Mouse (Mus musculus): ENCODE results near the gene Srek1ip1. TPM values are rescaled to one million over a fixed set of nuclear protein-coding genes. Genes with fewer than 3 reads are reported as not detected.

The Srek1ip1 gene
- total and polyA plus RNA-seq, 3 experiments, result 9.7 to 47.8 (median 29.0) TPM

Other genes starting within 250 kb of the Srek1ip1 start
- 25.3 and 26.0 TPM in 2 replicates for gene Cwc27, start 24.7 kb downstream of the Srek1ip1 start, total RNA-seq (2012; rRNA removed)
- 24.9 and 28.2 TPM in 2 replicates for gene Cwc27, start 24.7 kb downstream of the Srek1ip1 start, total RNA-seq (2014; rRNA removed)
- gene Cwc27, start 24.7 kb downstream of the Srek1ip1 start, polyA plus RNA-seq (2012; ENCODE audit: insufficient read length, low read depth), result 38.4 and 47.0 TPM in 2 replicates
- gene Shisal2b, start 71.4 kb downstream of the Srek1ip1 start, total RNA-seq (2012; rRNA removed), result 0.17 and 0.38 TPM in 2 replicates
- gene Shisal2b, start 71.4 kb downstream of the Srek1ip1 start, total RNA-seq (2014; rRNA removed), result not detected in 2 replicates
- not detected in 2 replicates for gene Shisal2b, start 71.4 kb downstream of the Srek1ip1 start, polyA plus RNA-seq (2012; ENCODE audit: insufficient read length, low read depth)

Measured in CH12.LX (cell line).